Mouse (Mus musculus) brain, embryonic 14.5 days (tissue): Measurements from ENCODE around the gene a.
A peak's percentile ranks its signal among the peaks of the same experiment; 100 is the strongest.

ENCODE experiments used
- CTCF ChIP-seq: fragments of 200-500 bp; IDR thresholded peaks from 2 replicates; pipeline ENCODE4 v1.5.1; 2012; ENCODE audit warnings: inconsistent platforms, mild to moderate bottlenecking, moderate library complexity, borderline replicate concordance; ENCODE audit not compliant: insufficient read depth, insufficient read length; ENCODE audit errors: extremely low read depth
- POLR2A ChIP-seq: fragments of 200-500 bp; IDR thresholded peaks from 2 replicates; pipeline ENCODE4 v1.6.1; 2012; ENCODE audit warnings: mild to moderate bottlenecking, inconsistent platforms, borderline replicate concordance; ENCODE audit not compliant: poor library complexity, insufficient read depth, insufficient read length, severe bottlenecking; ENCODE audit errors: extremely low read depth

GRCm38 (mm10) chr2:154855383-154855782 lies 64.2 kb downstream of the a start:
- TF ChIP-seq CTCF, result peak; percentile 54; the same call in 1 of the 2 replicates
- TF ChIP-seq POLR2A, result no peak
